Mouse (Mus musculus) ES-E14 (cell line): ENCODE measurements around the gene Scn11a.

Source experiments
- CHD2 ChIP-seq: IDR thresholded peaks from 2 replicates; pipeline ENCODE4 v1.6.1; 2014; ENCODE audit warnings: mild to moderate bottlenecking, low read depth, low read length, inconsistent platforms
- ZC3H11A ChIP-seq: IDR thresholded peaks from 2 replicates; pipeline ENCODE4 v1.6.1; 2012; ENCODE audit warnings: low read depth, mild to moderate bottlenecking, inconsistent platforms, low read length, borderline replicate concordance

- TF ChIP-seq CHD2 (no peak), ZC3H11A (no peak)
These were observed 21.9 kb upstream of the Scn11a start for GRCm38 (mm10) chr9:119847187-119847586.
